12 mouse cellular contexts compared by ENCODE assay signal in the genomic region with DNA sequence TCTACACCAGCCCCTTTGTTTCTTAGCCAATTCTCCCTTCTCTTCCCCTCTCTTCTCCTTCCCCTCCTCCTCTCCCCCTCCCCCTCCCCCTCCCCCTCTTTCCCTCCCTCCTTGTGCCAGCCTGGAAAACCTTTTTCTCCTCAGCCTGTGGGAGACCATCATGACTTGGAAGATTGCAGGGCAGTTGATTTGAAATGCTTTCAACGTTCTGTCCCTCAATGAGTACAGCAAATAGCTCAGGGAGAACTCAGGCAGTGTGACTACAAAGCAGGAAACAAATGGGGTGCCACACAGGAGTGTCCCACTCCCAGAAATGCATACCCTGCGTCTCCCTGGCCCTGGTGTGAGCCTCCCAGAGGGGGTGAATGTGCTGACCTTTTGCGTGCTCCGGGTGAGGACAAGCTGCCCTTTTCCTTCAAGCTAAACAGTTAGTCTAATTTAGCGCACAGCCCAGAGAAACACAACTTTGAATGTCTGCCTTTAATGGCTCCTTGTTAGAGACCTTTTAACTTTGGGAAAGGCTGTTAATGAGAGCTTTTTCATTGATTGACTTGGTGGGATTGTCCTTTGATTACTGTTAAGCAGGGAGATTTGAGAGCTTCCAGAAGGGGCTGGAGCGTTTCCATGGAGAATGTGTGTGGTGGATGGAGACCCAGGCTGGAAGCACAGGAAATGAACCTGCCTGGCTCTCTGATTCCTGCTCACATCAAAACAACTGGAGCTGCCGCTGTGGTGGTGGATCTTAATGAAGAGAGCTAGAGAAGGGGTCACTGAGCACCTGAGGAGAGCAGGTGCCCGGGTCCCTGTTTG. TPM values are rescaled to one million over a fixed set of nuclear protein-coding genes. Genes with fewer than 3 reads are reported as not detected.
DNase-seq lines count a peak whose midpoint lies in the region; ATAC-seq and TF ChIP-seq lines count a peak whose summit lies in the region.
"Had no signal": no experiment of that assay in that cellular context is flagged by ENCODE, and none has a peak within 500 bp of the region (broad histone marks: within the 10 kb centered on the region; RNA-seq: fewer than 3 reads in every experiment).

No protein-coding gene starts in this region.

- TF ChIP-seq POLR2A in small intestine, adult 2 months (IDR thresholded peaks at IDR 0.05; ENCODE audit: low read depth, low read length): no peak

- no peak overlapping the region for H3K4me3 ChIP-seq in forebrain, embryonic 16.5 days (replicated peaks; ENCODE audit: low read length)
- H3K4me3 ChIP-seq in small intestine, adult 2 months (ENCODE audit: low read depth, low read length): no peak overlapping the region
- H3K4me3 ChIP-seq in gastrocnemius, adult 2 months: no peak overlapping the region

- no peaks in the 10 kb centered on the region for H3K9me3 ChIP-seq in forebrain, embryonic 16.5 days (ENCODE audit: control insufficient read depth, low read length)

- intact Hi-C loops in gastrocnemius, adult 2 months (cut with DNase I): no loop called here

- H3K9ac ChIP-seq in forebrain, embryonic 16.5 days (replicated peaks; ENCODE audit: low read depth, low read length): no peak overlapping the region
- H3K9ac ChIP-seq: liver, embryonic 14.5 days had no signal

- H3K27ac ChIP-seq in forebrain, embryonic 16.5 days (ENCODE audit: low read length): no peak overlapping the region; the same call in 1 of the 2 replicates
- H3K27ac ChIP-seq in small intestine, adult 2 months (ENCODE audit: insufficient read depth, low read depth, low read length): peak overlapping the region; percentile 31
- H3K27ac ChIP-seq in gastrocnemius, adult 2 months: no peak overlapping the region
- H3K27ac ChIP-seq: liver, embryonic 14.5 days had no signal

- TF ChIP-seq CTCF in small intestine, adult 2 months (IDR thresholded peaks at IDR 0.05; ENCODE audit: extremely low read depth, insufficient read length, insufficient replicate concordance, low read depth, low read length): no peak
- no peak for TF ChIP-seq CTCF in gastrocnemius, adult 2 months (IDR thresholded peaks at IDR 0.05)

- DNase-seq in right cerebral cortex, postnatal 10 days (ENCODE audit: low spot score in 2 of 2): peak; percentile 48 to 56
- no peak for DNase-seq in right cerebral cortex, adult 2 months (ENCODE audit: low spot score in 2 of 2)
- DNase-seq in mesoderm, embryonic 11.5 days (ENCODE audit: low read depth, low spot score): peak; percentile 30
- no peak for DNase-seq in cerebellum, postnatal 36 days
- DNase-seq in gastrocnemius, adult 2 months: no peak
- DNase-seq in cerebellum, postnatal 25 days: no peak
- DNase-seq: gastrocnemius, postnatal 25 days had no signal

- no peaks in the 10 kb centered on the region for H3K36me3 ChIP-seq in forebrain, embryonic 16.5 days (ENCODE audit: control insufficient read depth, insufficient read depth)
- no peaks in the 10 kb centered on the region; the same call in 1 of the 2 replicates for H3K36me3 ChIP-seq in small intestine, adult 2 months (ENCODE audit: control insufficient read depth, insufficient read depth, low read length)

- no peaks in the 10 kb centered on the region for H3K27me3 ChIP-seq in forebrain, embryonic 16.5 days (replicated peaks; ENCODE audit: control insufficient read depth, insufficient read depth, low read length)
- H3K27me3 ChIP-seq in small intestine, adult 2 months (ENCODE audit: control insufficient read depth, insufficient read depth, low read length): no peaks in the 10 kb centered on the region

- H3K4me2 ChIP-seq in forebrain, embryonic 16.5 days (ENCODE audit: low read length): no peak overlapping the region

- WGBS in forebrain, embryonic 16.5 days: 3% methylated on average over 8 of the region's 8 CpGs
- 37% methylated on average over 8 of the region's 8 CpGs for WGBS in small intestine, adult 2 months

- peak; percentile 81 for ATAC-seq in forebrain, embryonic 16.5 days

- 0 out of 2 replicates have a peak, but pooled peaks cover 7% of the 10 kb centered on the region for H3K4me1 ChIP-seq in forebrain, embryonic 16.5 days (replicated peaks; ENCODE audit: control insufficient read depth, insufficient read depth, low read length)
- H3K4me1 ChIP-seq in small intestine, adult 2 months (ENCODE audit: control insufficient read depth, insufficient read depth, insufficient read length, low read length): peaks cover 11% of the 10 kb centered on the region; the same call in 1 of the 2 replicates

RNA-seq across cellular contexts. Expression of gene Capn8, which starts 9.3 kb away (rescaled TPM):
- 0.14 TPM in 1 of 2 replicates, not detected in the other for polyA plus RNA-seq in forebrain, embryonic 16.5 days (2015; fragmentation: Nextera tagmentation; extraction: Ambion mirVana)
- polyA plus RNA-seq in small intestine, adult 2 months (2012; rRNA removed): 2.4 and 4.7 TPM in 2 replicates
- not detected for total RNA-seq in gastrocnemius, adult 2 months (2021)
- total RNA-seq: gastrocnemius, postnatal 25 days; hematopoietic stem cell, adult 5-6 weeks; layer of hippocampus, postnatal 36 days had no signal

RNA-seq across cellular contexts. Expression of gene Capn2, which starts 56.7 kb away (rescaled TPM):
- 70.3 and 76.2 TPM in 2 replicates for polyA plus RNA-seq in forebrain, embryonic 16.5 days (2015; fragmentation: Nextera tagmentation; extraction: Ambion mirVana)
- polyA plus RNA-seq in small intestine, adult 2 months (2012; rRNA removed): 6.6 and 6.7 TPM in 2 replicates
- 10 to 100 TPM; 46.7 to 55.3 TPM for total RNA-seq in gastrocnemius, adult 2 months (2021)

Comparison
In these comparisons a context has a peak if more than half of its experiments do, and no peak if none do; other contexts are left out.
1. DNase-seq: peak in right cerebral cortex, postnatal 10 days (2 of 2) and mesoderm, embryonic 11.5 days (single experiment); none in right cerebral cortex, adult 2 months (0 of 2), cerebellum, postnatal 36 days (0 of 2), gastrocnemius, adult 2 months (single experiment) and cerebellum, postnatal 25 days (0 of 2).